Mouse (Mus musculus) olfactory bulb, adult 2 months (tissue): ENCODE results near the gene Twsg1.

Experiments used
- CTCF ChIP-seq: fragments of 200-500 bp; IDR thresholded peaks from 2 replicates; pipeline ENCODE4 v1.5.1; 2012; ENCODE audit warnings: low read depth, mild to moderate bottlenecking, low read length, moderate library complexity; ENCODE audit not compliant: insufficient read depth
- POLR2A ChIP-seq: fragments of 200-500 bp; IDR thresholded peaks from 2 replicates; pipeline ENCODE4 v1.6.1; 2012; ENCODE audit warnings: mild to moderate bottlenecking, low read depth, low read length, moderate library complexity; ENCODE audit not compliant: insufficient read depth

- no peak for TF ChIP-seq POLR2A
- no peak for TF ChIP-seq CTCF
These were observed 31.8 kb downstream of the Twsg1 start for GRCm38 (mm10) chr17:65919235-65919634.
